Mouse (Mus musculus) layer of hippocampus, adult 8-10 months (tissue): ENCODE data around the gene Rps18. TPM values are rescaled to one million over a fixed set of nuclear protein-coding genes. Genes with fewer than 3 reads are reported as not detected.
"Not testable (repeated sequence)": the region's sequence is repeated elsewhere in the genome, so short reads cannot be mapped to it uniquely, and the experiment has no call there.

Experiments
- DNase-seq, 2 experiments: peaks; one replicate each; pipeline ENCODE4 v3.0.0; 2022; ENCODE audit warnings: low spot score in 2 of 2
- total RNA-seq, 4 experiments: library from RNA; stranded (reverse); gene quantifications; 2 replicates each; pipeline ENCODE4 v1.2.4; 2022

Rps18 gene
- total RNA-seq, 4 experiments from 2014 or later: 273 to 401 (median 339) TPM

DNA sequence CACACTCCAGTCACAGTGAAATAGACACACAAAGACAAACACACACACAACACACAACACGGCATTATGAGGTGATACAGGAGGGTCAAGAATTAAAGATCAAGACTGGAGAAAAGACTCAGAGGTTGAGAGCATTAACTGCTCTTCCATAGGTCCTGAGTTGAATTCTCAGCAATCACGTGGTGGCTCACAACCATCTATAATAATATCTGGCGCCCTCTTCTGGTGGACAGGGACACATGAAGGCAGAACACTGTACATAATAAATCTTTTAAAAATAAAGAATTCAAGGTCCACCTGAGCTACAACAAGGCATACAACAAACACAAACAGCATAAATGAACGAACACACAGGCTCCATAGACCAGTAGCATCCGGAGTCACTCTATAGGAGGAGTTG is 13.1 kb upstream of the Rps18 start:
- DNase-seq: no peak

- DNase-seq: peak in 1 of 2 experiments; percentile 84
These were observed 12.7 kb upstream of the Rps18 start for GRCm38 (mm10) chr17:33968489-33968888.

DNA sequence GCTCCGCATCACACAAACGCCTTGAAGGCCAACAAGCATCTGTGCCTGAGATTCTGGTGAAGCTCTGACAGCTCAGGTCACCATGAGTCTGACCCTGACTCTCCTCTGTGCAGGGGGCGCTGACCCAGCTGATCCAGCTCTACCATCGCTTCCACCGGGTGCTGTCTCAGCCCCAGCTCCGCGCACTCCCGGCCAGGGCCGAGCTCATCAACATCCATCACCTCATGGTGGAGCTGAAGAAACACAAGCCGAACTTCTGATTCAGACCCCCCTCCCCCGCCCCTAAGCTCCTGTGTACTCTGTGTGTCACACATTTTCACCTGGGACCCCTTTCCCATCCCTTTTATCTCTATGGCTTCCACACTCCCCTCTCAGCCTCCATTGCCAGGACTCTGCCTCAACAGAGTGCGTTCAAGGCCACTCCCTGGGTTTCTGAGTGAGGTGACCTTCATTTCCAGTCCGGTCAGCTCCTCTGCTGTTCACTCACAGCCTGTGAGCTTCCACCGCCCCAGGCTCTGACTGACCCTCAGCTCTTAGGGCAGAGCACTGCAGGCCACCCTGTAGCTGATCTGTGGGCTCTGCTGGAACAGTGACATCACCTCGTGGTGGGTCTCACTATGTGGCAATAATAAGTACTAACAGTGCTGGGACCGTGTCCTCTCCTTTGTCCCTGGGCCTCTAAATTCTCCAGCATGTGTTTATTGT is 10.2 kb upstream of the Rps18 start:
- no peak for DNase-seq

DNA sequence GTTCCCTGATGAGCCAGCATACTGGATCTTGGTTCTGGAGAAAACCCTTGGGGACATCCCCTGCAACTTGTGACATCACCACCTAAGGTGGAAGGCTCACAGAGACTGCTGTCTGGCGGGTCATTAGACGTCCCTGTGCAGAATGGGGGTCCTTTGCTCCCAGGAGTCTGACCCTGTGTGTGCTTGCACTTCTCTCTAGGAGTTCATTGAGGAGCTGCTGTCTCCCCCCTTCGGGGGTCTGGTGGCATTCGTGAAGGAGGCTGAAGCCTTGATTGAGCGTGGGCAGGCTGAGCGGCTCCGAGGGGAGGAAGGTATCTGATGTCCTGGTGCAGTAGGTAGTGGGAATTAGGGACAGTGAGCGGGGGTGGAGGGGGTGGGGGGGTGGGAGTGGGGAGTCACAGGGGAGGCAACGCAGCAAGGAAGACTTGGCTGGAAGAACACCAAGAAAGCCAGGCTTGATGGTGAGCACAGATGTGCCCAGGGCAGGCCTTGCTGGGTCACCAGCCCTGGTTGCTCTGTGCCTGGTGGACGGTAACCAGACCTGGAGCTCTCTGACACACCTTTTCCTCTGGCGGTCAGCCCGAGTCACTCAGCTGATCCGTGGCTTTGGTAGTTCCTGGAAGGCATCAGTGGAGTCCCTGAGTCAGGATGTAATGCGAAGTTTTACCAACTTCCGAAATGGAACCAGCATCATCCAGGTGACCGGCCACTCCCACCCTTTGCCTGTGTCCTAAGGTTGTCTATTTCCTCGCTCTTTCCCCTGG is 9.5 kb upstream of the Rps18 start:
- DNase-seq: no peak

DNA sequence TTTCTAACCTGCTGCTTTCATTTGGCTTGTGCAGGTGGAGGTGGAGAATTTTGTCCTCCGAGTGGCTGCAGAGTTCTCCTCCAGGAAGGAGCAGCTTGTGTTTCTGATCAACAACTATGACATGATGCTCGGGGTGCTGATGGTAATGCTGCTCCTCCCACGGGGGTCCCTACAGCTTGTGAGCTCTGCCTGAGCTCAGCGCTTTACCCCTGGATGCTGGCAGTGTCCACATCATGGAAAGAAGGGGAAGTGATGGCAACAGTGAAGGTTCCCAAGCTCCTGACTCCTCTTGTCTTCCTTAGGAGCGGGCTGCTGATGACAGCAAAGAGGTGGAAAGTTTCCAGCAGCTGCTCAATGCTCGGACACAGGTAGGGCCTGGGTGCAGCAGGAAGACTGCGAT is 7.1 kb upstream of the Rps18 start:
- DNase-seq: no peak

DNA sequence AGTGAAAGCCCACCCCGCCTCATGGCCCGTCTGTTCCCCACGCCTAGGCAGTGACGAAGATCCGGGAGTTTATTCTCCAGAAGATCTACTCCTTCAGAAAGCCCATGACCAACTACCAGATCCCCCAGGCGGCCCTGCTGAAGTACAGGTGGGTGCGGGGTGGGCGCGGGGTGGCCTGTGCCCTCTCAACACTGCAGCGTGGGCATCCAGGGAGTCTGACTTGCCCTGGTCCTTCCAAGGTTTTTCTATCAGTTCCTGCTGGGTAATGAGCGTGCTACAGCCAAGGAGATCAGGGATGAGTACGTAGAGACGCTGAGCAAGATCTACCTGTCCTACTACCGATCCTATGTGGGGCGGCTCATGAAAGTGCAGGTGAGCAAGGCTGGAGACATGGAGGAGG is 4.1 kb upstream of the Rps18 start:
- no peak for DNase-seq

DNA sequence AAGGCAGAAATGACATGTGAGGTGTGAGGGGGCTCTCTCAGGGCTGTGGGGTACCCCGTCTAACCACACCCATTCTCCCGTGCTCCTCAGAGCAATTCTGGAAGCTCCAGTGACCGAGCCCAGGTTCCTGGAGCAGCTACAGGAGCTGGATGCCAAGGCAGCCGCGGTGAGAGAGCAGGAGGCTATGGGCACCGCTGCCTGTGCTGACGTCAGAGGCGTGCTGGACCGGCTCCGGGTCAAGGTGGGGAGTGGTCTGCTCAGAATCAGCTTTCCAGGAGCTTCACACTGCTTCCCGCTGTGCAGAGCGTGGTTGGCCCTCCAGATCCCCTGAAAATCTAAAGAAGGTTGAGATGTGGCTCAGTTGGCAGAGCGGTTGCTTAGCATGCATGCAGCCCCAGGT is 3.3 kb upstream of the Rps18 start:
- peak in 1 of 2 experiments; percentile 6 for DNase-seq

DNA sequence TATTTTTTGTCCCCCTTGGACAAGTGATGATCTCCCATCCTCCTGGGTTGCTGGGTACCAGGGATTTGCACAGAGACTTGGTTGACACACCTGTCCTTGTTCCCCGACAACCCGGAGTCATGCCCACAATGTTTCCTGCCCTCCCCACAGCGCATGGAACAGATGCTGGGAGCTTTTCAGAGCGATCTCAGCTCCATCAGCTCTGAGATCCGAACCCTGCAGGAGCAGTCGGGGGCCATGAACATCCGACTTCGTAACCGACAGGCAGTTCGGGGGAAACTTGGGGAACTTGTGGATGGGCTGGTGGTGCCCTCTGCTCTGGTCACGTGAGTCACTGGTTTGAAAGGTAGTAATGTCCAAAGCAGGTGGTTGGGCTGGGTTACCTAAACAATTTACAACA is 2.6 kb upstream of the Rps18 start:
- DNase-seq: no peak

- no peak for DNase-seq
These were observed 1.7 kb upstream of the Rps18 start for GRCm38 (mm10) chr17:33957493-33957892.

- DNase-seq: no peak
These were observed 535 bp upstream of the Rps18 start for GRCm38 (mm10) chr17:33956336-33956735.

DNA sequence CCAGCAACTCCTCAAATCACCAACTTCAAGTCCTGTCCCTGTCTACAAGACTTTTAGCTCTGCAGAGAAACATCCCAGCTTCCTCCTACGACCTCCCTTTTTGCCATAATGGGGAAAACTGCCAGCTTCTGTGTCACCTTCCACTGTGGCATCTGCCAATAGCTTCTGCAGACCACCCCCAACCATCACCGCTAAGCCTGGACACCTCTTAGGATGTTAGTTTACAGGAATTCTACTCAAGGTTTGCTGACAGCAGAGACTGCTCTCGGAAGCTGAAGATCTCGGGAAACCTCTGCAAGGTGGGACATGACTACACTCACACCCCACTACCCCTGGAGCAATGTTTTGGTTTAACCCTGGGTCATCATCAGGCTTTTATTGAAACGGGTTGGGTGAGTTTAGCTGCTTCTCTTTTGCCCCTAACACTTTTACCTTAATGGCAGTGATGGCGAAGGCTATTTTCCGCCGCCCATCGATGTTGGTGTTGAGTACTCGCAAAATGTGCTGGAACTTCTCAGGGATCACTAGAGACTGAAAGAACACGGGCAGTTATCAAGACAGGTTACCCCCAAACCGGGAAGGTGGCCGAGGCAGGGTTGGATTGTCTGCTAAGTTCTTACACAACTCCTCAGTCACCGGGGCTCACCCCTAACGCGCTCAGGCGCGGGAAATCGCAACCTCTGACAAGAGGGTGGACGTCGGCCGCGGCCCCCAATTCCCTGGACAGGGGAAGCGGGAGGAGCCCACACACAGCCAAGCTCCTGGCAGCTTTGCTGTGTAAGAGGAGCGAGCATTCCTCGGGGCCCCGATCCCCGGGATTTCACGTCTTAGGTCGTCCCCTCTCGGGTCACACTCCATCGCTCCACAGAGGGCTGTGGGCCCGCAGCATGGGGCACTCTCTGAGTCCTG is 901 bp downstream of the Rps18 start:
- DNase-seq: peak in 1 of 2 experiments; percentile 8

GRCm38 (mm10) chr17:33953961-33954565 is 1.7 kb downstream of the Rps18 start:
- no peak for DNase-seq

GRCm38 (mm10) chr17:33953310-33953709 is 2.5 kb downstream of the Rps18 start:
- no peak for DNase-seq

DNA sequence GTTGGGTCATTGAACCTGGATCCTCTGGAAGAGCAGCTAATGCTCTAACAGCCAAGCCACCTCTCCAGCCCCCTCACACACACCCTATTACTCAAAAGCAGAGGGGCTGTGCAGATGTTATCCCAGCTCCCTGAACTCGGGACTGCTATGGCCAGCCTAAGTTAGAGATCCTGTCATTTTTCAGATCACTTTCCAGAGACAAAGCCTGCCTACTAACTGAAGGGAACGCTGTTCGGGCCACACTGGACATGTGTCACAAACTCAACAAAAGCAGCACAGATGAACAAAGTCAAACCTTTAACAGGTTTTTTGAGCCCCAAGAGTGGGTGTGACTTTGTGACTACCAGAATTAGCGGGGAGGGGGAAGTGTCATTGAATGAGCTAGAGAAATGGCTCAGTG is 2.9 kb downstream of the Rps18 start:
- no peak for DNase-seq

- DNase-seq: not testable (repeated sequence)
These were observed 3.8 kb downstream of the Rps18 start for GRCm38 (mm10) chr17:33952015-33952414.

GRCm38 (mm10) chr17:33951021-33951946 is 4.5 kb downstream of the Rps18 start, which contains the start of gene B3galt4:
Gene B3galt4, minus strand, starts transcription at chr17:33951488.
- DNase-seq: peak in 1 of 2 experiments; percentile 64

GRCm38 (mm10) chr17:33950131-33950625 is 5.6 kb downstream of the Rps18 start:
- peak in 1 of 2 experiments; percentile 15 for DNase-seq

- DNase-seq: peak in 1 of 2 experiments; percentile 3
These were observed 6.8 kb downstream of the Rps18 start for GRCm38 (mm10) chr17:33948905-33949537.

GRCm38 (mm10) chr17:33948090-33948904 is 7.5 kb downstream of the Rps18 start:
- no peak for DNase-seq
